9 mouse cellular contexts compared by ENCODE assay signal in genomic region chr14:16818602-16819250, GRCm38 (mm10). TPM values are rescaled to one million over a fixed set of nuclear protein-coding genes. Genes with fewer than 3 reads are reported as not detected.
A peak's percentile ranks its signal among the peaks of the same experiment; 100 is the strongest.
DNase-seq lines count a peak whose midpoint lies in the region; ATAC-seq and TF ChIP-seq lines count a peak whose summit lies in the region.
"Had no signal": no experiment of that assay in that cellular context is flagged by ENCODE, and none has a peak within 500 bp of the region (broad histone marks: within the 10 kb centered on the region; RNA-seq: fewer than 3 reads in every experiment).

Gene Rarb (minus strand): TSS chr14:16819156.

- ATAC-seq in intestine, embryonic 14.5 days (replicated peaks; ENCODE audit: low FRiP score, low TSS enrichment, low read depth) = no peak
- ATAC-seq in intestine, postnatal 0 days = no peak
- 0 out of 2 replicates have a peak, but pooled peaks have one; percentile 13 for ATAC-seq in forebrain, embryonic 11.5 days (replicated peaks; ENCODE audit: low FRiP score)
- ATAC-seq in hindbrain, embryonic 14.5 days (ENCODE audit: low FRiP score) = no peak
- ATAC-seq in inflammation-experienced regulatory T-cells, adult 6 months = no peak

- TF ChIP-seq CTCF in intestine, postnatal 0 days (IDR thresholded peaks at IDR 0.05; ENCODE audit: low read depth) = no peak

- H3K27me3 ChIP-seq in intestine, embryonic 14.5 days (replicated peaks; ENCODE audit: control insufficient read depth, insufficient read depth, low read length) = peaks cover 6% of the 10 kb centered on the region
- no peaks in the 10 kb centered on the region for H3K27me3 ChIP-seq in intestine, postnatal 0 days (replicated peaks; ENCODE audit: control insufficient read depth, insufficient read depth, low read length)
- H3K27me3 ChIP-seq in forebrain, embryonic 11.5 days (ENCODE audit: control insufficient read depth, insufficient read depth, low read length) = no peaks in the 10 kb centered on the region
- no peaks in the 10 kb centered on the region for H3K27me3 ChIP-seq in hindbrain, embryonic 14.5 days (ENCODE audit: control insufficient read depth, insufficient read depth, low read length)
- H3K27me3 ChIP-seq: CH12.LX had no signal

- no peak within 1 kb of the TSS for H3K27ac ChIP-seq in intestine, embryonic 14.5 days (ENCODE audit: low read depth)
- no peak within 1 kb of the TSS for H3K27ac ChIP-seq in intestine, postnatal 0 days (ENCODE audit: low read depth, low read length)
- no peak within 1 kb of the TSS for H3K27ac ChIP-seq in forebrain, embryonic 11.5 days (ENCODE audit: low read depth, low read length)
- no peak within 1 kb of the TSS for H3K27ac ChIP-seq in hindbrain, embryonic 14.5 days

- no peaks in the 10 kb centered on the region for H3K9me3 ChIP-seq in intestine, embryonic 14.5 days (ENCODE audit: control insufficient read depth, low read length)
- no peaks in the 10 kb centered on the region for H3K9me3 ChIP-seq in intestine, postnatal 0 days (ENCODE audit: control insufficient read depth)
- H3K9me3 ChIP-seq in forebrain, embryonic 11.5 days (ENCODE audit: control insufficient read depth, low read length) = no peaks in the 10 kb centered on the region
- no peaks in the 10 kb centered on the region for H3K9me3 ChIP-seq in hindbrain, embryonic 14.5 days (ENCODE audit: control insufficient read depth, low read length)

- no peak within 1 kb of the TSS for H3K4me3 ChIP-seq in intestine, embryonic 14.5 days (ENCODE audit: low read depth, low read length)
- H3K4me3 ChIP-seq in intestine, postnatal 0 days (ENCODE audit: low read depth, low read length) = no peak within 1 kb of the TSS
- no peak within 1 kb of the TSS for H3K4me3 ChIP-seq in forebrain, embryonic 11.5 days (ENCODE audit: low read depth, low read length)
- H3K4me3 ChIP-seq in hindbrain, embryonic 14.5 days (replicated peaks; ENCODE audit: low read length) = no peak within 1 kb of the TSS

- no peaks in the 10 kb centered on the region for H3K36me3 ChIP-seq in intestine, embryonic 14.5 days (ENCODE audit: control insufficient read depth, insufficient read depth, low read length)
- H3K36me3 ChIP-seq in intestine, postnatal 0 days (ENCODE audit: control insufficient read depth, insufficient read depth) = no peaks in the 10 kb centered on the region
- no peaks in the 10 kb centered on the region for H3K36me3 ChIP-seq in forebrain, embryonic 11.5 days (ENCODE audit: control insufficient read depth, insufficient read depth, low read length)
- H3K36me3 ChIP-seq in hindbrain, embryonic 14.5 days (replicated peaks; ENCODE audit: control insufficient read depth, insufficient read depth) = no peaks in the 10 kb centered on the region

- 93% methylated on average over 4 of the region's 4 CpGs for WGBS in intestine, embryonic 14.5 days
- WGBS in intestine, postnatal 0 days = 95% methylated on average over 4 of the region's 4 CpGs
- 93% methylated on average over 4 of the region's 4 CpGs for WGBS in forebrain, embryonic 11.5 days
- 92% methylated on average over 4 of the region's 4 CpGs for WGBS in hindbrain, embryonic 14.5 days

- DNase-seq in intestine, embryonic 14.5 days (ENCODE audit: low spot score) = no peak
- peak; percentile 68 for DNase-seq in Muller cell, postnatal 12 days (ENCODE audit: inconsistent ontology term)
- DNase-seq in forebrain, embryonic 11.5 days (ENCODE audit: low spot score) = no peak
- DNase-seq in hindbrain, embryonic 14.5 days (ENCODE audit: low spot score) = no peak
- no peak for DNase-seq in thymus, postnatal 4 days
- DNase-seq in thymus, postnatal 36 days = no peak

- H3K4me2 ChIP-seq in intestine, embryonic 14.5 days (ENCODE audit: low read length) = no peak within 1 kb of the TSS
- H3K4me2 ChIP-seq in intestine, postnatal 0 days (replicated peaks; ENCODE audit: low read depth) = no peak within 1 kb of the TSS
- no peak within 1 kb of the TSS for H3K4me2 ChIP-seq in forebrain, embryonic 11.5 days (ENCODE audit: low read depth, low read length, severe bottlenecking)
- no peak within 1 kb of the TSS for H3K4me2 ChIP-seq in hindbrain, embryonic 14.5 days (replicated peaks)

- H3K4me1 ChIP-seq in intestine, embryonic 14.5 days (replicated peaks; ENCODE audit: control insufficient read depth, insufficient read depth, low read length) = no peaks in the 10 kb centered on the region
- no peaks in the 10 kb centered on the region for H3K4me1 ChIP-seq in intestine, postnatal 0 days (replicated peaks; ENCODE audit: control insufficient read depth, insufficient read depth, low read length)
- peaks cover 2% of the 10 kb centered on the region; the same call in 1 of the 2 replicates for H3K4me1 ChIP-seq in forebrain, embryonic 11.5 days (replicated peaks; ENCODE audit: control insufficient read depth, insufficient read depth, low read length)
- H3K4me1 ChIP-seq in hindbrain, embryonic 14.5 days (replicated peaks; ENCODE audit: control insufficient read depth, insufficient read depth, low read length) = peaks cover 16% of the 10 kb centered on the region

- H3K9ac ChIP-seq in intestine, embryonic 14.5 days (ENCODE audit: low read length) = no peak within 1 kb of the TSS
- no peak within 1 kb of the TSS for H3K9ac ChIP-seq in intestine, postnatal 0 days (ENCODE audit: low read depth, low read length)
- H3K9ac ChIP-seq in forebrain, embryonic 11.5 days (ENCODE audit: low read length) = no peak within 1 kb of the TSS
- no peak within 1 kb of the TSS for H3K9ac ChIP-seq in hindbrain, embryonic 14.5 days

RNA-seq across cellular contexts. Expression of gene Rarb, which starts in this region (rescaled TPM):
- polyA plus RNA-seq in intestine, embryonic 14.5 days (2014; fragmentation: Nextera tagmentation; extraction: Ambion mirVana) = 20.6 and 21.3 TPM in 2 replicates
- 1.9 and 2.4 TPM in 2 replicates for polyA plus RNA-seq in intestine, postnatal 0 days (2015; fragmentation: Nextera tagmentation; extraction: Ambion mirVana)
- polyA plus RNA-seq in forebrain, embryonic 11.5 days (2014; fragmentation: Nextera tagmentation; extraction: Ambion mirVana) = 15.7 and 15.8 TPM in 2 replicates
- 27.5 and 28.1 TPM in 2 replicates for polyA plus RNA-seq in hindbrain, embryonic 14.5 days (2014; fragmentation: Nextera tagmentation; extraction: Ambion mirVana)
- not detected for polyA plus RNA-seq in inflammation-experienced regulatory T-cells, adult 6 months (2017; shearing (Covaris generic))
